Mouse (Mus musculus) liver, adult 2 months (tissue): Measurements from ENCODE around the gene Stra8. TPM values are rescaled to one million over a fixed set of nuclear protein-coding genes. Genes with fewer than 3 reads are reported as not detected.

Experiments
- DNase-seq: peaks from one replicate; pipeline ENCODE4 v3.0.0-alpha.2; 2011; ENCODE audit warnings: low read depth, low spot score; ENCODE audit errors: extremely low read depth
- H3K27ac ChIP-seq: fragments of 200-500 bp; replicated peaks from 2 replicates; pipeline ENCODE4 v1.5.1; 2012; ENCODE audit warnings: low read depth, mild to moderate bottlenecking, control low read depth, inconsistent platforms, low read length; ENCODE audit not compliant: insufficient read depth
- H3K27me3 ChIP-seq: fragments of 200-500 bp; 2 replicates; pipeline ENCODE4 v1.6.1; 2012; ENCODE audit warnings: mild to moderate bottlenecking, moderate library complexity, low read length, inconsistent platforms; ENCODE audit not compliant: control insufficient read depth, insufficient read depth
- H3K36me3 ChIP-seq: fragments of 200-500 bp; 2 replicates; pipeline ENCODE4 v1.6.1; 2012; ENCODE audit warnings: low read length, inconsistent platforms; ENCODE audit not compliant: control insufficient read depth, insufficient read depth
- H3K4me1 ChIP-seq: fragments of 200-500 bp; 2 replicates; pipeline ENCODE4 v1.6.1; 2011; ENCODE audit warnings: low read length; ENCODE audit not compliant: control insufficient read depth, insufficient read depth
- H3K4me3 ChIP-seq: fragments of 200-500 bp; 2 replicates; pipeline ENCODE4 v1.5.1; 2011; ENCODE audit warnings: low read depth, mild to moderate bottlenecking, control low read depth, low read length, moderate library complexity; ENCODE audit not compliant: insufficient read depth
- H3K79me2 ChIP-seq: fragments of 200-500 bp; 2 replicates; pipeline ENCODE4 v1.6.1; 2012; ENCODE audit warnings: inconsistent platforms, mild to moderate bottlenecking, low read length, moderate library complexity; ENCODE audit not compliant: control insufficient read depth, insufficient read depth
- H3K9ac ChIP-seq: fragments of 200-500 bp; 2 replicates; pipeline ENCODE4 v1.6.1; 2012; ENCODE audit warnings: low read depth, mild to moderate bottlenecking, control low read depth, inconsistent platforms, low read length
- CTCF ChIP-seq: fragments of 200-500 bp; IDR thresholded peaks from 2 replicates; pipeline ENCODE4 v1.5.1; 2011; ENCODE audit warnings: low read depth, low read length, control low read depth
- POLR2A ChIP-seq: fragments of 200-500 bp; IDR thresholded peaks from 2 replicates; pipeline ENCODE4 v1.6.1; 2011; ENCODE audit warnings: low read length, control low read depth; ENCODE audit not compliant: insufficient read depth; ENCODE audit errors: extremely low read depth
- WGBS: fragments of 180-500 bp; shearing (Covaris S2); methylation state at CpG from one replicate; pipeline ENCODE4 v1.1.7; 2018; 5-methylcytosine and 5-hydroxymethylcytosine counted together
- polyA plus RNA-seq: library from polyadenylated mRNA; depleted of rRNA; stranded (reverse); fragments of >200 nt; gene quantifications from 2 replicates; pipeline ENCODE4 v1.2.3, GENCODE M21; 2012
- total RNA-seq: library from RNA; depleted of rRNA; stranded (reverse); fragments of >200 nt; gene quantifications from 2 replicates; pipeline ENCODE4 v1.2.3, GENCODE M21; 2014

Gene Stra8
- total and polyA plus RNA-seq, 2 experiments = not detected

- TF ChIP-seq CTCF (no peak), POLR2A (no peak)
- 63% methylated on average over 12 of the region's 12 CpGs for WGBS
- no peaks in the 10 kb centered on the region for H3K36me3 ChIP-seq
- no peaks in the 10 kb centered on the region for H3K79me2 ChIP-seq
- no peak overlapping the region for H3K9ac ChIP-seq
- DNase-seq = no peak
- peaks cover 4% of the 10 kb centered on the region for H3K4me1 ChIP-seq
- H3K27ac ChIP-seq = peak overlapping the region; percentile 85
- no peak overlapping the region for H3K4me3 ChIP-seq
- H3K27me3 ChIP-seq = no peaks in the 10 kb centered on the region
Measured at GRCm38 (mm10) chr6:34875966-34876834, 43.8 kb upstream of the Stra8 start.

GRCm38 (mm10) chr6:34876835-34877156 is 43.2 kb upstream of the Stra8 start:
- H3K4me3 ChIP-seq = no peak overlapping the region
- no peaks in the 10 kb centered on the region for H3K36me3 ChIP-seq
- 49% methylated on average over 2 of the region's 2 CpGs for WGBS

GRCm38 (mm10) chr6:34877509-34878321 is 42.2 kb upstream of the Stra8 start, which contains the start of gene Cyren:
Gene Cyren, minus strand, starts transcription at chr6:34878060.
- no peaks in the 10 kb centered on the region for H3K27me3 ChIP-seq
- H3K27ac ChIP-seq = peak within 1 kb of the TSS; percentile 72
- WGBS = under 1% methylated on average over 54 of the region's 56 CpGs
- peak; percentile 72 for DNase-seq
- peaks cover 4% of the 10 kb centered on the region for H3K4me1 ChIP-seq
- no peaks in the 10 kb centered on the region for H3K36me3 ChIP-seq
- H3K4me3 ChIP-seq = peak within 1 kb of the TSS; percentile 82
- no peaks in the 10 kb centered on the region for H3K79me2 ChIP-seq
- TF ChIP-seq POLR2A (peak; percentile 90), CTCF (peak; percentile 71)
- H3K9ac ChIP-seq = peak within 1 kb of the TSS; percentile 90

More at GRCm38 (mm10) chr6:34876835-34877156, 43.2 kb upstream of the Stra8 start:
- H3K27ac ChIP-seq = 0 out of 2 replicates have a peak overlapping the region, but pooled peaks have one; percentile 2
- H3K9ac ChIP-seq = no peak overlapping the region
- no peaks in the 10 kb centered on the region for H3K27me3 ChIP-seq
- TF ChIP-seq POLR2A (no peak), CTCF (no peak)
- DNase-seq = no peak
- H3K4me1 ChIP-seq = peaks cover 4% of the 10 kb centered on the region
- H3K79me2 ChIP-seq = no peaks in the 10 kb centered on the region

DNA sequence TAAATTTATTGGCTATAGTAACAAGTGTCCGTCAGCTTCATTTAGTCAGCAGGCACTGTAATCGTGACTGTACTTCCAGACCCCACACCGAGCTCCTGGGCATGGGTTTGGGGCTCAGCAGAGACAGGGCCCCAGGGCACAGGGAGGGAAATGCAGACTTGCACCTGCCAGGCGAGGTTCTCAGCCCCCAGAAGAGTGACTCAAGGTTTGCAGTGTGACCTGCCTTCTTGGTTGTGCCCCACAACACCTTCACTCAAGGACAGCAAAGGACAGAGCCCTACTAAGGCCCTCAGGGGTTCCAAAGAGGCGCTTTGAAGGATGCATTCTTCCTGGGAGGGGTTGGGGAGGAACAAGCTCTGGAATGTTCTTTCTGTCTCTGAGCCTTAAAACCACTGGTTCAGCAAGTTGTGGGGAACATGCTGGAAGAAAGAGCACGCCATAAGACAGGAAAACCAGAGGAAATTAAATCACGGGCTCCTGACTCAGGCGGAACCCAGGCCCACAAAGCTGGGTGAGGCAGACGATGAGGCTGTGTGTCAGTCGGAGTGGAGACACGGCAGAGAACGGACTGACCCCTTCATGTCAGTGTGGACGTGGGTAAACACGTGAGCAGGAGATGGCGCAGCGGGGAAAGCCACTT is 40.7 kb upstream of the Stra8 start:
- no peaks in the 10 kb centered on the region for H3K27me3 ChIP-seq
- no peak overlapping the region for H3K4me3 ChIP-seq
- TF ChIP-seq POLR2A = no peak
- no peak for TF ChIP-seq CTCF
- H3K9ac ChIP-seq = no peak overlapping the region
- no peak for DNase-seq
- 83% methylated on average over 16 of the region's 16 CpGs for WGBS
- H3K79me2 ChIP-seq = no peaks in the 10 kb centered on the region
- H3K27ac ChIP-seq = peak overlapping the region; percentile 10; the same call in 1 of the 2 replicates
- H3K4me1 ChIP-seq = peaks cover 4% of the 10 kb centered on the region
- H3K36me3 ChIP-seq = no peaks in the 10 kb centered on the region; the same call in 1 of the 2 replicates

DNA sequence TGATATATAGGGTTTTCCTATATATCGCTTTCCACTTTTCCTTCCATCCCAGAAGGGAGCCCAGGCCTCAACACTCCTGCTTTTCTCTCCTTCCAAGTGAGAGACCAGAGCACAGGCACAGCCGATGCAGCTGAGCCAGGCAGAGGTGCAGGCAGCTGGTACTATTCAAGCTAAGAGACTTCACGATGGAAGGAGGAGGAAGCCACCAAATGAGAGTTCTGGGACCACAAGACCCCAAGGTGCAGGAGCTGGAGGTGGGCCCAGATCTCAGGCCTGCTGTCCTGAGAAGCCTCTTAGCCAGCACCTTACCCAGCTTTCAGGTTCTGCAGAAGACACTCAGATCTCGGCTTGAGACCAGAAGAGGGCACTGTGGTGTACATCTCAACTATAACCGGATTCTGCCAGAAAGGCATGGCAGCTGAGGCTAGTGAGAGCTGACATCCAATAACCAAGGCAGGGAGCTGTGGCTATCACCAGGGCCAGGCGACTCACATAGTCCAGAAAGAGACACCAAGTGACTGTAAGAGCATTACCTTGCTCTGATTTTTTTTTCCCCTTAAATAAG is 40.0 kb upstream of the Stra8 start:
- Histone ChIP-seq H3K36me3 (peaks cover 4% of the 10 kb centered on the region; the same call in 1 of the 2 replicates), H3K79me2 (no peaks in the 10 kb centered on the region), H3K9ac (no peak overlapping the region), H3K27me3 (no peaks in the 10 kb centered on the region), H3K27ac (no peak overlapping the region), H3K4me3 (no peak overlapping the region), H3K4me1 (peaks cover 4% of the 10 kb centered on the region)
- peak; percentile 67 for TF ChIP-seq CTCF
- no peak for TF ChIP-seq POLR2A
- peak; percentile 63 for DNase-seq
- WGBS = 59% methylated on average over 6 of the region's 6 CpGs
